Mouse (Mus musculus): ENCODE data around the gene Apba2. TPM values are rescaled to one million over a fixed set of nuclear protein-coding genes. Genes with fewer than 3 reads are reported as not detected.

The Apba2 gene
- polyA plus RNA-seq, 1 experiment from 2014 or later, result 106 TPM

GRCm38 (mm10) chr7:64723313-64723712 is 221.8 kb downstream of the Apba2 start:
- H3K4me2 ChIP-seq, result no peak overlapping the region
- H3K9ac ChIP-seq, result no peak overlapping the region
- H3K27me3 ChIP-seq, result no peaks in the 10 kb centered on the region
- no peaks in the 10 kb centered on the region for H3K36me3 ChIP-seq (replicated peaks)
- H3K9me3 ChIP-seq, result no peaks in the 10 kb centered on the region
- WGBS, result 89% methylated on average over 3 of the region's 3 CpGs
- H3K27ac ChIP-seq, result no peak overlapping the region
- H3K4me3 ChIP-seq (replicated peaks), result no peak overlapping the region
- peaks cover 8% of the 10 kb centered on the region; the same call in 1 of the 2 replicates for H3K4me1 ChIP-seq
- ATAC-seq (ENCODE audit: low FRiP score), result no peak

- H3K4me1 ChIP-seq, result peaks cover 10% of the 10 kb centered on the region; the same call in 1 of the 2 replicates
- no peaks in the 10 kb centered on the region for H3K36me3 ChIP-seq (replicated peaks)
- no peaks in the 10 kb centered on the region for H3K9me3 ChIP-seq
- no peak overlapping the region for H3K4me2 ChIP-seq
- no peak overlapping the region for H3K9ac ChIP-seq
- no peak overlapping the region for H3K4me3 ChIP-seq (replicated peaks)
- ATAC-seq (ENCODE audit: low FRiP score), result no peak
- 90% methylated on average over 1 of the region's 1 CpGs for WGBS
- no peaks in the 10 kb centered on the region for H3K27me3 ChIP-seq
- H3K27ac ChIP-seq, result no peak overlapping the region
These were observed 222.9 kb downstream of the Apba2 start for GRCm38 (mm10) chr7:64724409-64724808.

- H3K4me2 ChIP-seq, result no peak overlapping the region
- no peaks in the 10 kb centered on the region for H3K9me3 ChIP-seq
- no peaks in the 10 kb centered on the region for H3K36me3 ChIP-seq (replicated peaks)
- H3K27me3 ChIP-seq, result no peaks in the 10 kb centered on the region
- 81% methylated on average over 6 of the region's 6 CpGs for WGBS
- no peak overlapping the region for H3K27ac ChIP-seq
- H3K9ac ChIP-seq, result no peak overlapping the region
- H3K4me3 ChIP-seq (replicated peaks), result no peak overlapping the region
- peaks cover 14% of the 10 kb centered on the region for H3K4me1 ChIP-seq
- ATAC-seq (ENCODE audit: low FRiP score), result no peak
These were observed 224.6 kb downstream of the Apba2 start for GRCm38 (mm10) chr7:64725967-64726695.

- Histone ChIP-seq H3K9me3 (no peaks in the 10 kb centered on the region), H3K27me3 (no peaks in the 10 kb centered on the region), H3K9ac (no peak overlapping the region), H3K4me3 (replicated peaks) (no peak overlapping the region), H3K4me2 (no peak overlapping the region), H3K27ac (no peak overlapping the region), H3K36me3 (replicated peaks) (no peaks in the 10 kb centered on the region), H3K4me1 (peaks cover 14% of the 10 kb centered on the region)
- WGBS, result 87% methylated on average over 5 of the region's 5 CpGs
- no peak for ATAC-seq (ENCODE audit: low FRiP score)
These were observed 226.7 kb downstream of the Apba2 start for GRCm38 (mm10) chr7:64728181-64728591.

- Histone ChIP-seq H3K4me1 (peaks cover 14% of the 10 kb centered on the region), H3K4me2 (no peak overlapping the region), H3K4me3 (replicated peaks) (no peak overlapping the region), H3K27me3 (no peaks in the 10 kb centered on the region), H3K9me3 (no peaks in the 10 kb centered on the region), H3K36me3 (replicated peaks) (no peaks in the 10 kb centered on the region), H3K9ac (no peak overlapping the region), H3K27ac (no peak overlapping the region)
- WGBS, result 95% methylated on average over 3 of the region's 3 CpGs
- ATAC-seq (ENCODE audit: low FRiP score), result no peak
These were observed 227.3 kb downstream of the Apba2 start for GRCm38 (mm10) chr7:64728816-64729215.

GRCm38 (mm10) chr7:64729785-64730184 is 228.3 kb downstream of the Apba2 start:
- peak; percentile 45 for ATAC-seq (ENCODE audit: low FRiP score)
- H3K27ac ChIP-seq, result no peak overlapping the region
- 25% methylated on average over 7 of the region's 7 CpGs for WGBS
- H3K9me3 ChIP-seq, result no peaks in the 10 kb centered on the region
- H3K9ac ChIP-seq, result no peak overlapping the region
- no peaks in the 10 kb centered on the region for H3K27me3 ChIP-seq
- H3K36me3 ChIP-seq (replicated peaks), result no peaks in the 10 kb centered on the region
- H3K4me2 ChIP-seq, result no peak overlapping the region
- H3K4me3 ChIP-seq (replicated peaks), result no peak overlapping the region
- peaks cover 14% of the 10 kb centered on the region for H3K4me1 ChIP-seq

GRCm38 (mm10) chr7:64739131-64739530 is 237.6 kb downstream of the Apba2 start:
- Histone ChIP-seq H3K9ac (no peak overlapping the region), H3K27me3 (no peaks in the 10 kb centered on the region), H3K4me3 (replicated peaks) (no peak overlapping the region), H3K36me3 (replicated peaks) (peaks cover 7% of the 10 kb centered on the region), H3K4me1 (peaks cover 17% of the 10 kb centered on the region), H3K4me2 (no peak overlapping the region), H3K9me3 (no peaks in the 10 kb centered on the region), H3K27ac (no peak overlapping the region)
- 9% methylated on average over 11 of the region's 11 CpGs for WGBS
- ATAC-seq (ENCODE audit: low FRiP score), result no peak

- peaks cover 32% of the 10 kb centered on the region for H3K36me3 ChIP-seq (replicated peaks)
- peak; percentile 90 for ATAC-seq (ENCODE audit: low FRiP score)
- no peak overlapping the region for H3K4me2 ChIP-seq
- peaks cover 18% of the 10 kb centered on the region for H3K4me1 ChIP-seq
- H3K27ac ChIP-seq, result no peak overlapping the region
- 31% methylated on average over 8 of the region's 8 CpGs for WGBS
- H3K4me3 ChIP-seq (replicated peaks), result no peak overlapping the region
- no peaks in the 10 kb centered on the region for H3K9me3 ChIP-seq
- H3K27me3 ChIP-seq, result no peaks in the 10 kb centered on the region
- no peak overlapping the region for H3K9ac ChIP-seq
These were observed 240.1 kb downstream of the Apba2 start for GRCm38 (mm10) chr7:64741333-64742307.

- H3K4me1 ChIP-seq, result peaks cover 17% of the 10 kb centered on the region
- no peak overlapping the region for H3K4me2 ChIP-seq
- WGBS, result 91% methylated on average over 7 of the region's 7 CpGs
- no peak for ATAC-seq (ENCODE audit: low FRiP score)
- no peak overlapping the region for H3K4me3 ChIP-seq (replicated peaks)
- H3K27ac ChIP-seq, result no peak overlapping the region
- H3K36me3 ChIP-seq (replicated peaks), result peaks cover 42% of the 10 kb centered on the region
- H3K27me3 ChIP-seq, result no peaks in the 10 kb centered on the region
- H3K9ac ChIP-seq, result no peak overlapping the region
- no peaks in the 10 kb centered on the region for H3K9me3 ChIP-seq
These were observed 242.1 kb downstream of the Apba2 start for GRCm38 (mm10) chr7:64743610-64744009.

- Histone ChIP-seq H3K9ac (no peak overlapping the region), H3K36me3 (replicated peaks) (peaks cover 12% of the 10 kb centered on the region), H3K4me1 (peaks cover 6% of the 10 kb centered on the region), H3K9me3 (no peaks in the 10 kb centered on the region), H3K27me3 (no peaks in the 10 kb centered on the region), H3K27ac (no peak overlapping the region), H3K4me3 (replicated peaks) (no peak overlapping the region), H3K4me2 (no peak overlapping the region)
- 34% methylated on average over 5 of the region's 5 CpGs for WGBS
- peak; percentile 80 for ATAC-seq (ENCODE audit: low FRiP score)
These were observed 250.0 kb downstream of the Apba2 start for GRCm38 (mm10) chr7:64751465-64751864.

- Histone ChIP-seq H3K36me3 (replicated peaks) (peaks cover 10% of the 10 kb centered on the region; the same call in 1 of the 2 replicates), H3K9ac (no peak overlapping the region), H3K4me2 (no peak overlapping the region), H3K27ac (no peak overlapping the region), H3K4me3 (replicated peaks) (no peak overlapping the region), H3K27me3 (no peaks in the 10 kb centered on the region), H3K9me3 (no peaks in the 10 kb centered on the region), H3K4me1 (peaks cover 3% of the 10 kb centered on the region)
- WGBS, result 95% methylated on average over 7 of the region's 7 CpGs
- ATAC-seq (ENCODE audit: low FRiP score), result 0 out of 2 replicates have a peak, but pooled peaks have one; percentile 5
These were observed 250.6 kb downstream of the Apba2 start for GRCm38 (mm10) chr7:64752133-64752532.

GRCm38 (mm10) chr7:64753678-64754077 is 252.2 kb downstream of the Apba2 start:
- H3K27ac ChIP-seq, result no peak overlapping the region
- H3K4me2 ChIP-seq, result no peak overlapping the region
- H3K36me3 ChIP-seq (replicated peaks), result no peaks in the 10 kb centered on the region
- H3K9me3 ChIP-seq, result no peaks in the 10 kb centered on the region
- no peaks in the 10 kb centered on the region for H3K27me3 ChIP-seq
- ATAC-seq (ENCODE audit: low FRiP score), result no peak
- WGBS, result 89% methylated on average over 6 of the region's 6 CpGs
- no peak overlapping the region for H3K9ac ChIP-seq
- H3K4me3 ChIP-seq (replicated peaks), result no peak overlapping the region
- peaks cover 3% of the 10 kb centered on the region for H3K4me1 ChIP-seq
